Mouse (Mus musculus) ES-E14 (cell line): ENCODE results near the gene Gm21885. TPM values are rescaled to one million over a fixed set of nuclear protein-coding genes. Genes with fewer than 3 reads are reported as not detected.

Experiments
- DNase-seq: peaks from one replicate; pipeline ENCODE4 v3.0.0-alpha.2; 2013; ENCODE audit warnings: low read depth, low spot score
- H3K27ac ChIP-seq: 2 replicates; pipeline ENCODE4 v1.5.1; 2012; ENCODE audit warnings: low read depth, mild to moderate bottlenecking, low read length, moderate library complexity, mixed read lengths; ENCODE audit not compliant: poor library complexity, insufficient read depth, severe bottlenecking
- H3K36me3 ChIP-seq: 2 replicates; pipeline ENCODE4 v1.6.1; 2012; ENCODE audit warnings: mild to moderate bottlenecking, low read length, moderate library complexity, mixed read lengths; ENCODE audit not compliant: control insufficient read depth, poor library complexity, insufficient read depth, severe bottlenecking
- H3K4me1 ChIP-seq, 2 experiments: fragments of 150-350 bp in 1 of 2; sonication (generic) in 1 of 2; 2 replicates each; pipeline ENCODE4 v1.6.1; 2012; ENCODE audit warnings: low read length in 2 of 2, mild to moderate bottlenecking in 1 of 2, mixed read lengths in 1 of 2; ENCODE audit not compliant: control insufficient read depth in 2 of 2, insufficient read depth in 2 of 2, poor library complexity in 1 of 2
- H3K4me3 ChIP-seq, 2 experiments: fragments of 150-350 bp in 1 of 2; sonication (generic) in 1 of 2; 2 replicates each; pipeline ENCODE4 v1.5.1; 2012; ENCODE audit warnings: low read length in 2 of 2, low read depth in 1 of 2, mild to moderate bottlenecking in 1 of 2, mixed read lengths in 1 of 2; ENCODE audit not compliant: insufficient read depth in 1 of 2, poor library complexity in 1 of 2, severe bottlenecking in 1 of 2
- H3K9ac ChIP-seq: 2 replicates; pipeline ENCODE4 v1.6.1; 2012; ENCODE audit warnings: low read depth, mild to moderate bottlenecking, low read length, mixed read lengths; ENCODE audit not compliant: poor library complexity, insufficient read depth, severe bottlenecking
- H3K9me3 ChIP-seq: fragments of 150-350 bp; sonication (generic); 2 replicates; pipeline ENCODE4 v1.6.1; 2012; ENCODE audit warnings: low read depth, mild to moderate bottlenecking, low read length; ENCODE audit not compliant: control insufficient read depth, insufficient read depth
- CHD2 ChIP-seq: IDR thresholded peaks from 2 replicates; pipeline ENCODE4 v1.6.1; 2014; ENCODE audit warnings: mild to moderate bottlenecking, low read depth, low read length, inconsistent platforms
- HCFC1 ChIP-seq: IDR thresholded peaks from 2 replicates; pipeline ENCODE4 v1.6.1; 2012; ENCODE audit warnings: low read length, inconsistent platforms, borderline replicate concordance; ENCODE audit not compliant: insufficient read depth
- MAFK ChIP-seq: IDR thresholded peaks from 2 replicates; pipeline ENCODE4 v1.6.1; 2014; ENCODE audit warnings: mild to moderate bottlenecking, low read depth, low read length, inconsistent platforms; ENCODE audit not compliant: insufficient read depth
- ZC3H11A ChIP-seq: IDR thresholded peaks from 2 replicates; pipeline ENCODE4 v1.6.1; 2012; ENCODE audit warnings: low read depth, mild to moderate bottlenecking, inconsistent platforms, low read length, borderline replicate concordance
- ZNF384 ChIP-seq: IDR thresholded peaks from 2 replicates; pipeline ENCODE4 v1.6.1; 2012; ENCODE audit warnings: low read depth, low read length, inconsistent platforms
- in situ Hi-C, 2 experiments: fragments of 600-800 bp; cut with MboI; formaldehyde crosslinking; loops; one replicate each; pipeline ENCODE4 v1.15.1; 2025; ENCODE audit warnings: low sequenced_read_pairs in 2 of 2, inconsistent platforms in 1 of 2; ENCODE audit not compliant: unreplicated experiment in 2 of 2
- total RNA-seq: library from RNA; depleted of rRNA; stranded (reverse); fragments of 300-350 nt; gene quantifications from 2 replicates; pipeline ENCODE4 v1.2.3, GENCODE M21; 2012

Gm21885 gene
- total RNA-seq, 1 experiment: 0.40 TPM

DNA sequence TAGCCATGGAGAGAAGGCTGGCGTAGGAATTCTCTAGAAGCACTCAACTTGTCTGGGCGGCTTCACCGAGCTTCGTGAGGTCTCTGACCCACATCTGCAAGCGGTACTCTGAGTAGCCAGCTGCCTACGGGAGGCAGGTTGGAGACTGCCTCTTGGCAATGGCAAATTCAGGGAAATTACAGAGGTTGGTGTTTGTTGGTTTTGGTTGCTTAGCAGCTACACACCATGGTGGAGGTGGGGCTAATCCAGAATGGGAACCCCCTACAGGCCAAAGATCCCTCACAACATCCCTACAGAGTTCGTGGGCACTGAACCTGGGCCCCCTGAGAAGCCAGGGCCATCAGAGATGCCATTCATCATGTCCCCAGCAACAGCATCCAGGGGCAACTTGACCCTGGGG, 6.4 kb upstream of the Gm21885 start:
- in situ Hi-C loops: loop anchor here (10.0 kb wide), 2 partner anchors 140 to 150 kb away; no protein-coding TSS in a partner anchor
- no peak overlapping the region for H3K27ac ChIP-seq
- H3K4me1 ChIP-seq: peaks cover 0 to 7% of the 10 kb centered on the region in 2 experiments; a peak in 1 of 4 replicates
- TF ChIP-seq HCFC1 (no peak), CHD2 (no peak), ZC3H11A (no peak), ZNF384 (no peak), MAFK (no peak)
- no peak overlapping the region for H3K9ac ChIP-seq
- no peak for DNase-seq
- H3K4me3 ChIP-seq: no peak overlapping the region
- no peaks in the 10 kb centered on the region for H3K36me3 ChIP-seq
- H3K9me3 ChIP-seq: no peaks in the 10 kb centered on the region

DNA sequence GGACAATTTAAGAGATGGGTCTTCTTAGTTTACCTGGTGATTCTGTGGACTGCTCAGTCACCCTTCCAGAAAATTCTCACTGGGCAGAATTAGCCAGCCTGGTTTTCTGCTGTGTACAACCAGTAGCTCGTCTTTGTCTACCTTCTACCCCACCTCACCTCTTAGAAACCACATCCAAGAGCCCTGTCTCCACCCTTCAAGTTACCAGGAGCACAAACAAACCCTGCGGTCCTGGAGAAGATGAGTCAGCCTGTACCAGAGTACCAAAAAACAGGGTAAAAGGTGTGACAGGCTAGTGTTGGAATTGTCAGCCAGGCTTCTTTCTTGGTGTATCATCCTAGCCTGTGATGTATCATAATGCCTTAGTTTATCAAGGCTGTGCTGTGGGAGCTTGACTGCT, 6.0 kb upstream of the Gm21885 start:
- no peak for DNase-seq
- TF ChIP-seq ZNF384 (no peak), HCFC1 (no peak), MAFK (no peak), CHD2 (no peak), ZC3H11A (no peak)
- H3K36me3 ChIP-seq: no peaks in the 10 kb centered on the region
- in situ Hi-C loops: loop anchor here (10.0 kb wide), 2 partner anchors 141 to 151 kb away; no protein-coding TSS in a partner anchor
- no peak overlapping the region for H3K4me3 ChIP-seq
- peaks cover 0 to 7% of the 10 kb centered on the region in 2 experiments; a peak in 1 of 4 replicates for H3K4me1 ChIP-seq
- no peaks in the 10 kb centered on the region for H3K9me3 ChIP-seq
- no peak overlapping the region for H3K9ac ChIP-seq
- H3K27ac ChIP-seq: no peak overlapping the region

DNA sequence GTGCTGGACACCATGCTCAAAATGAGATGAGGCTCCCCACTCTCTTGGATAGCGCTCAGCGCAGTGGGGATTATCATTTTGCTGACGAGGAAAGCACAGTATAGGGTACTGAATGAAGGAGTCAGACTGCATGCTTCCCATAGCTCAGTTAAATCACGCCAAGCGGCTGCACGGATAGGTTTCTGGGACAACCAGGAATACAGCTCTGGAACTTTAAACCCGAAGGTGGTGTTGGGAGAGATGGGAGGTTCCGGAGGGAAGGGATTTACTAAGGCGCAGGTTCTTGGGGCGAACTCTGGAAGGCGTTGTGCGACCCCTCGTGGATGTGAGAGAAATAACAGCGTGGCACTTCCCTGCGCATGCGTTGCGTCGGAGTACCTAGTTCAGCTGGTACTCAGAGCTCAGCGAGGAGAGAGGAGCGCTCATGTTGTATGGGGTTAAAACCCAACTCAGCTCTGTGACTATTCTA, 4.8 kb upstream of the Gm21885 start:
- TF ChIP-seq HCFC1 (no peak; the same call in 1 of the 2 replicates), ZC3H11A (peak; percentile 78; the same call in 1 of the 2 replicates)

GRCm38 (mm10) chr11:94282291-94282690, 618 bp downstream of the Gm21885 start:
- DNase-seq: no peak
- no peak for TF ChIP-seq CHD2
- no peak for TF ChIP-seq HCFC1
- no peak for TF ChIP-seq ZC3H11A
- TF ChIP-seq ZNF384: no peak
- no peak for TF ChIP-seq MAFK
- in situ Hi-C loops: no loop called here

More for the DNA sequence above, 4.8 kb upstream of the Gm21885 start:
- Histone ChIP-seq H3K9ac (peak overlapping the region; percentile 71; the same call in 1 of the 2 replicates), H3K27ac (no peak overlapping the region), H3K36me3 (no peaks in the 10 kb centered on the region), H3K4me1 (peaks cover 0 to 7% of the 10 kb centered on the region in 2 experiments; a peak in 1 of 4 replicates), H3K9me3 (no peaks in the 10 kb centered on the region), H3K4me3 (peak overlapping the region in 1 of 2 experiments; percentile 32; a peak in 2 of 4 replicates)
- DNase-seq: peak; percentile 97
- in situ Hi-C loops: loop anchor here (10.0 kb wide), 2 partner anchors 142 to 152 kb away; no protein-coding TSS in a partner anchor

More at GRCm38 (mm10) chr11:94282291-94282690, 618 bp downstream of the Gm21885 start:
- no peak overlapping the region for H3K4me3 ChIP-seq
- no peak overlapping the region for H3K27ac ChIP-seq
- peaks cover 6% of the 10 kb centered on the region; the same call in 1 of the 2 replicates for H3K36me3 ChIP-seq
- H3K9ac ChIP-seq: no peak overlapping the region
- H3K4me1 ChIP-seq: no peaks in the 10 kb centered on the region
- H3K9me3 ChIP-seq: no peaks in the 10 kb centered on the region
